Mouse (Mus musculus): ENCODE measurements around the gene Cd180. TPM values are rescaled to one million over a fixed set of nuclear protein-coding genes. Genes with fewer than 3 reads are reported as not detected.

The Cd180 gene
- polyA plus RNA-seq (2016; fragmentation: Nextera tagmentation; extraction: Ambion mirVana), result 0.44 and 0.79 TPM in 2 replicates

DNA sequence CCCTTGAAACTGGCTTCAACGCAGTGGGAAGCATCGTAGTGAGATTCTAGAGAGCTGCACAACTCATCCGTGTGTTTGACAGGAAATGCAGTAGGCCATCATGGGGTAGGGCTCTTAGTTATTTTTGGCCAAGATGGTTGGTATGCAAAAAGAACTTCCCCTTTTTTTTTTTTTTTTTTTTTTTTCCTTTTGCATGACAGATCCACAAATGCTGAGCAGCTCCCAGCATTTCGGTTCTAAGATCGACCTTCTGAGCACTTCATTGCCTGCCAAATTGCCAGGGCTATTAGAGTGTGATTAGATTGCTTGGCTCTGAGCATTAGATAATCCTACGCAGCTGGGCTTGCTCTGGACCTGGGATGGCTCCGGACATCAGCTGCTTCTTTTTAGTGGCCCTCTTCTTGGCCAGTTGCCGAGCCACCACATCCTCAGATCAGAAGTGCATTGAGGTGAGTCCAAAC, at the start of gene Cd180:
Gene Cd180, plus strand, starts transcription at position 218 of the 461 bp plus-strand sequence.
- Histone ChIP-seq H3K4me1 (peaks cover 7% of the 10 kb centered on the region), H3K4me2 (replicated peaks) (no peak within 1 kb of the TSS), H3K27ac (no peak within 1 kb of the TSS), H3K27me3 (no peaks in the 10 kb centered on the region), H3K36me3 (no peaks in the 10 kb centered on the region), H3K9me3 (replicated peaks) (no peaks in the 10 kb centered on the region), H3K9ac (no peak within 1 kb of the TSS), H3K4me3 (no peak within 1 kb of the TSS)
- ATAC-seq (ENCODE audit: low FRiP score), result no peak
- 86% methylated on average over 8 of the region's 8 CpGs for WGBS

- Histone ChIP-seq H3K9ac (no peak overlapping the region; the same call in 1 of the 2 replicates), H3K27ac (no peak overlapping the region), H3K9me3 (replicated peaks) (no peaks in the 10 kb centered on the region), H3K36me3 (no peaks in the 10 kb centered on the region), H3K4me2 (replicated peaks) (peak overlapping the region; percentile 38), H3K4me3 (no peak overlapping the region), H3K27me3 (no peaks in the 10 kb centered on the region), H3K4me1 (peaks cover 9% of the 10 kb centered on the region)
- peak; percentile 68; the same call in 1 of the 2 replicates for ATAC-seq (ENCODE audit: low FRiP score)
- WGBS, result 26% methylated on average over 8 of the region's 8 CpGs
Observed at GRCm38 (mm10) chr13:102644344-102644743, 49.0 kb upstream of the Cd180 start.

DNA sequence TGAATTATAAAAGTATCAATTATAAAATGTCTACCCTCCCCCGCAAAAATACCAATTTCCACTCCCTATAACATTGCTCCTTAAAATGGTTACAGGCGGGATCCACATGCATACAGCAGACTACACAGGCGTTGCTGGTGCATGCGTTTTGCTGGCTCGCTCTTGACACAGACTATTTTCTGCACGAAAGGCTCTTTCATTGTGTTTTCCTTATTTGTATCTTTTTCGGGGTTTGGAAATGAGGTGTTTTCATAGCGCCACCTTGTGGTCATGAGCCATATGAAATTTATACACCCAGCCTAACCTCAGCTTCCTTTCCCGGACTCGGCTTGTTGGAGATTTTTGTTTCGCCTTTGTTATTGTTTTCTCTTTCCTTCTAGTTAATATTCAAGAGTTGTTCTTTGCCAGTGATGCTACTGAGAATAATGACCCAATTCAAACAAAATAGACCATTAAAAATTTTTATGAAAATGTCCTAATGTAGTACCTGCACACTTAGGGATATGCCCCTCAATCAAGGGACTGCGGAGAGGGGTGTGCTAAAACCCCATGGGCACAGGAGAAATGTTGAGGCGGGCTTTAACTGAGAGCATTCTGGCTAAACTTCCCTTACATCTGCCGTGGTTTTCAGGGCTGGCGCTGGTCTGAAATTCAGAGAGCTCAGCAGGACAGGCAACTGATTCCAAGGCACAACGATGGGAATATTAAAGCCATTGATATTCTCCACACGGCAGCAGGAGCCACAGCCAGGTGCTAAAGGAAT, 48.4 kb upstream of the Cd180 start:
- no peaks in the 10 kb centered on the region for H3K9me3 ChIP-seq (replicated peaks)
- 24% methylated on average over 17 of the region's 17 CpGs for WGBS
- no peak overlapping the region for H3K4me3 ChIP-seq
- H3K4me2 ChIP-seq (replicated peaks), result peak overlapping the region; percentile 38
- peaks cover 9% of the 10 kb centered on the region for H3K4me1 ChIP-seq
- no peak overlapping the region for H3K27ac ChIP-seq
- no peaks in the 10 kb centered on the region for H3K27me3 ChIP-seq
- no peak overlapping the region; the same call in 1 of the 2 replicates for H3K9ac ChIP-seq
- ATAC-seq (ENCODE audit: low FRiP score), result peak; percentile 86
- no peaks in the 10 kb centered on the region for H3K36me3 ChIP-seq

DNA sequence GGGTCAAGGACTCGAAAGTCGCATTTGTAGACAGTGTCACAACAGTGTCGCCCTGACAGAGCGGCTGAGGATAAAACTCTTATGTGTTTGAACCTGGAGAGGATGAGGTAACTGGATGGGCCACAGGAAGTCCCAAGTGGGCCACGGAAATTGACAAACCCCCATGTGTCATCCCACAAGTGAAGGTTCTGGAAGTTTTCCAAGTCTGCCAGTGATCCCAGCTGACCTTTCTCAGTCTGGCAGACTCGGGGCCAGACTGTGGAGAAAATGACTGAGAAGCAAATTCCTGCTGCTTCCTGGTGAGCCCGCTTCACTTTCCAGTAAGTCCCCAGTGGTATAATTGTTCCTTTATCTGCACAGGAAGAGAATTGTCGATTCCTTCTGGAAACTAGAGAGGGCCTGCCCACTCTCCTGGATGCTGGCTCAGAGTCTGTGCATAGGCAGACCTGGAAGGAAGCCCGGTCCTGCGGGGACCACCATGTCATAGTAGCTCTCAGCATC, 47.0 kb upstream of the Cd180 start:
- H3K4me2 ChIP-seq (replicated peaks), result no peak overlapping the region
- H3K9me3 ChIP-seq (replicated peaks), result no peaks in the 10 kb centered on the region
- no peaks in the 10 kb centered on the region for H3K27me3 ChIP-seq
- H3K27ac ChIP-seq, result no peak overlapping the region
- ATAC-seq (ENCODE audit: low FRiP score), result no peak
- 65% methylated on average over 10 of the region's 10 CpGs for WGBS
- H3K4me1 ChIP-seq, result peaks cover 9% of the 10 kb centered on the region
- no peak overlapping the region for H3K9ac ChIP-seq
- no peak overlapping the region for H3K4me3 ChIP-seq
- H3K36me3 ChIP-seq, result no peaks in the 10 kb centered on the region

GRCm38 (mm10) chr13:102647511-102647910, 45.8 kb upstream of the Cd180 start:
- Histone ChIP-seq H3K27ac (no peak overlapping the region), H3K9ac (no peak overlapping the region), H3K27me3 (no peaks in the 10 kb centered on the region), H3K9me3 (replicated peaks) (no peaks in the 10 kb centered on the region), H3K4me2 (replicated peaks) (no peak overlapping the region), H3K4me3 (no peak overlapping the region), H3K4me1 (peaks cover 9% of the 10 kb centered on the region), H3K36me3 (no peaks in the 10 kb centered on the region)
- no peak for ATAC-seq (ENCODE audit: low FRiP score)
- 80% methylated on average over 4 of the region's 4 CpGs for WGBS

GRCm38 (mm10) chr13:102652303-102652889, 41.0 kb upstream of the Cd180 start:
- no peak overlapping the region for H3K27ac ChIP-seq
- 89% methylated on average over 6 of the region's 6 CpGs for WGBS
- no peak overlapping the region for H3K9ac ChIP-seq
- H3K27me3 ChIP-seq, result 0 out of 2 replicates have a peak, but pooled peaks cover 5% of the 10 kb centered on the region
- H3K9me3 ChIP-seq (replicated peaks), result no peaks in the 10 kb centered on the region
- H3K4me3 ChIP-seq, result no peak overlapping the region
- no peak overlapping the region for H3K4me2 ChIP-seq (replicated peaks)
- H3K36me3 ChIP-seq, result no peaks in the 10 kb centered on the region
- no peak for ATAC-seq (ENCODE audit: low FRiP score)
- H3K4me1 ChIP-seq, result no peaks in the 10 kb centered on the region

DNA sequence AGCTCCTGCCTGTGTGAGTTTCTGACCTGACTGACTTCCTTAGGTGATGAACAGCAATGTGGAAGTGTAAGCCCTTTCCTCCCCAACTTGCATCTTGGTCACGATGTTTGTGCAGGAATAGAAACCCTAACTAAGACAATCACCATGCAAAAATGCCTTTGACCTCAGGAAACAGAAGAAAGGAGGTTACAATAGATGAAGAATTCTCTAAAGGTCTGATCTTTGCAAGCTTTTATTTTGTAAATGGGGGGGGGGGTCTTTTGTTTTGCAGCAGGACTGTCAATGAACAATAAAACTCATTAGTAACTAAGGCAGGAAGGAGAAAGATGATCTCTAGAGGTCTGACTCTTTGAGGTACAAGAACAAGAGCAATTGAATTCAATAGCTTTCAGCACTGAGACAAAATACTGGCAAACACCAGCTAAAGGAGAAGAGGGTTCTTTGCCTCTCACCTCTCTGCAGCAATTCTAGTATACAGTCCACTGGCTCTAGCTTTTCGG, 38.2 kb upstream of the Cd180 start:
- Histone ChIP-seq H3K4me1 (no peaks in the 10 kb centered on the region), H3K36me3 (no peaks in the 10 kb centered on the region), H3K27me3 (0 out of 2 replicates have a peak, but pooled peaks cover 5% of the 10 kb centered on the region), H3K27ac (no peak overlapping the region), H3K4me3 (no peak overlapping the region), H3K9me3 (replicated peaks) (no peaks in the 10 kb centered on the region), H3K9ac (no peak overlapping the region), H3K4me2 (replicated peaks) (no peak overlapping the region)
- WGBS, result 70% methylated on average over 2 of the region's 2 CpGs
- no peak for ATAC-seq (ENCODE audit: low FRiP score)

DNA sequence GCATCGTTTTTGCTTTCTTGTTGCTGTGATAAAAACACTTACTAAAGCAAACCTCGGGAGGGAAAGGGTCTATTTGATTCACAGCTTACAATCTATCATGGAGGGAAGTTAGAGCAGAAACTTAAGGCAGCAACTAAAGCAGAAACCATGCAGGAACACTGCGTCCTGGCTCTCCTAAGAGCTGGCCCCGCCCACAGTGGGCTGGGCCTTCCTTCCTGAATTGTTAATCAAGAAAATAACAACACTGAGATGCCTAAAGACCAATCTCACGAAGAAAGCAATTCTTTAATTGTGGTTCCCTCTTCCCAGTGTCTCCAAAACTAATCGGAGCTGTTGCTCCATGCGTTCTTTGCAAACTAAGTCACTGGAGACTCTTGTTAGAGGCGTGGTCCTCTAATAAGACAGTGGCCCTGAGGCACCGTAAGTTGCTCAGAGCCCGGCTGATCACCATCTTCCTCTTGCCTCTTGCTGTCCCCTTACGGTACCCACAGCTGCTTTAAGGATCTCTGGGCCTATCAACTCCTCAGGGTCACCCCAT, 37.1 kb upstream of the Cd180 start:
- ATAC-seq (ENCODE audit: low FRiP score), result no peak
- Histone ChIP-seq H3K4me1 (no peaks in the 10 kb centered on the region), H3K9ac (no peak overlapping the region), H3K4me2 (replicated peaks) (no peak overlapping the region), H3K27ac (no peak overlapping the region), H3K4me3 (no peak overlapping the region), H3K9me3 (replicated peaks) (no peaks in the 10 kb centered on the region), H3K27me3 (0 out of 2 replicates have a peak, but pooled peaks cover 5% of the 10 kb centered on the region), H3K36me3 (no peaks in the 10 kb centered on the region)
- WGBS, result 75% methylated on average over 11 of the region's 11 CpGs

- no peak overlapping the region for H3K4me3 ChIP-seq
- no peaks in the 10 kb centered on the region for H3K36me3 ChIP-seq
- H3K27me3 ChIP-seq, result 0 out of 2 replicates have a peak, but pooled peaks cover 5% of the 10 kb centered on the region
- no peak overlapping the region for H3K9ac ChIP-seq
- H3K27ac ChIP-seq, result no peak overlapping the region
- 82% methylated on average over 6 of the region's 6 CpGs for WGBS
- no peaks in the 10 kb centered on the region for H3K9me3 ChIP-seq (replicated peaks)
- no peaks in the 10 kb centered on the region for H3K4me1 ChIP-seq
- no peak for ATAC-seq (ENCODE audit: low FRiP score)
- H3K4me2 ChIP-seq (replicated peaks), result no peak overlapping the region
Observed at GRCm38 (mm10) chr13:102658223-102658839, 35.0 kb upstream of the Cd180 start.

DNA sequence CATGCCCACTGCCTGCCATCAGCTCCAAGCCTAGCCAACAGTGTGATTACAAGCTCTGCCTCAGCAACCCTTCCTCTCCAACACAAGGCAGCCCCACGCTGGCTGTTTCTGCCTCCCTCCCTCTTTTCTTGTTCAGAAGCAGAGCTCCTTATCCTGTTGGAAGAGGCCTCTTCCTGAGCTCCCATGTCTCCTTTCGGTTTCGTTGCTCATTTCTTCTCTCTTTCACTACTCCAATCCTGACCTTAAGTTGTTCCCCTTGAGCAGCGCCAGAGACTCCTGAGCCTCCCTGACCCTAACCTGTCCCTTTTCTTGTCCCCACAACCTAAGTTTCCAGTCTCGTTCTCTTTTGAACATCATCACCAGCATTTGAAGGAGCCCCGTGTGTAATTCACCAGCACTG, 29.3 kb upstream of the Cd180 start:
- Histone ChIP-seq H3K36me3 (no peaks in the 10 kb centered on the region), H3K9ac (no peak overlapping the region), H3K9me3 (replicated peaks) (no peaks in the 10 kb centered on the region), H3K27me3 (no peaks in the 10 kb centered on the region), H3K4me3 (no peak overlapping the region), H3K4me1 (no peaks in the 10 kb centered on the region; the same call in 1 of the 2 replicates), H3K27ac (no peak overlapping the region), H3K4me2 (replicated peaks) (no peak overlapping the region)
- 73% methylated on average over 6 of the region's 6 CpGs for WGBS
- ATAC-seq (ENCODE audit: low FRiP score), result no peak

- no peak overlapping the region for H3K4me3 ChIP-seq
- ATAC-seq (ENCODE audit: low FRiP score), result no peak
Observed at GRCm38 (mm10) chr13:102664843-102665587, 28.3 kb upstream of the Cd180 start.

More at GRCm38 (mm10) chr13:102664843-102665587, 28.3 kb upstream of the Cd180 start:
- Histone ChIP-seq H3K9me3 (replicated peaks) (no peaks in the 10 kb centered on the region), H3K9ac (0 out of 2 replicates have a peak overlapping the region, but pooled peaks have one; percentile 19), H3K4me1 (peaks cover 4% of the 10 kb centered on the region), H3K27ac (no peak overlapping the region), H3K27me3 (no peaks in the 10 kb centered on the region), H3K4me2 (replicated peaks) (peak overlapping the region; percentile 33), H3K36me3 (no peaks in the 10 kb centered on the region)
- 52% methylated on average over 12 of the region's 12 CpGs for WGBS
